Comparison of ENCODE assay signal across 8 mouse cellular contexts in genomic region chr15:27234770-27235169, GRCm38 (mm10).
DNase-seq lines count a peak whose midpoint lies in the region; ATAC-seq and TF ChIP-seq lines count a peak whose summit lies in the region.

No protein-coding gene starts in this region.

- no peak overlapping the region for H3K4me2 ChIP-seq in limb, embryonic 14.5 days (replicated peaks; ENCODE audit: low read depth, low read length, severe bottlenecking)
- H3K4me2 ChIP-seq in neural tube, embryonic 15.5 days, result no peak overlapping the region

- no peak for TF ChIP-seq POLR2A in MEL (IDR thresholded peaks at IDR 0.05; ENCODE audit: control insufficient read depth in 1 of 2, insufficient read depth in 1 of 2, low read depth in 1 of 2, low read length in 2 of 2, poor library complexity in 1 of 2)
- TF ChIP-seq POLR2A in limb, embryonic 14.5 days (IDR thresholded peaks at IDR 0.05; ENCODE audit: borderline replicate concordance, extremely low read depth, insufficient read depth, insufficient read length), result no peak

- 16% methylated on average over 4 of the region's 4 CpGs for WGBS in limb, embryonic 14.5 days
- 14% methylated on average over 4 of the region's 4 CpGs for WGBS in neural tube, embryonic 15.5 days

- H3K9ac ChIP-seq in MEL (ENCODE audit: control insufficient read depth, low read depth, low read length, poor library complexity, severe bottlenecking), result no peak overlapping the region
- no peak overlapping the region for H3K9ac ChIP-seq in limb, embryonic 14.5 days (ENCODE audit: low read depth, low read length, severe bottlenecking)
- H3K9ac ChIP-seq in neural tube, embryonic 15.5 days (replicated peaks), result no peak overlapping the region

- ATAC-seq in limb, embryonic 14.5 days (ENCODE audit: low FRiP score, low read depth), result no peak
- peak; percentile 47 for ATAC-seq in neural tube, embryonic 15.5 days (ENCODE audit: low FRiP score)
- ATAC-seq in erythroid progenitor cell, adult 5-6 weeks (replicated peaks; ENCODE audit: low FRiP score, poor library complexity, severe bottlenecking), result no peak

- no peaks in the 10 kb centered on the region for H3K79me2 ChIP-seq in MEL (ENCODE audit: control insufficient read depth, insufficient read depth, low read length, poor library complexity)

- H3K4me1 ChIP-seq in MEL (ENCODE audit: control insufficient read depth in 1 of 2, insufficient read depth in 2 of 2, low read length in 2 of 2), result no peaks in the 10 kb centered on the region
- H3K4me1 ChIP-seq in limb, embryonic 14.5 days (ENCODE audit: control insufficient read depth, insufficient read depth, low read length), result no peaks in the 10 kb centered on the region
- H3K4me1 ChIP-seq in neural tube, embryonic 15.5 days, result no peaks in the 10 kb centered on the region

- peak; percentile 45 to 100 (median 66); a peak in 5 of 6 replicates for TF ChIP-seq CTCF in MEL (IDR thresholded peaks at IDR 0.05 in 2 of 3, conservative IDR thresholded peaks at IDR 0.05 in 1 of 3; ENCODE audit: control insufficient read depth in 1 of 3, insufficient read depth in 1 of 3, low read depth in 2 of 3, low read length in 3 of 3, poor library complexity in 1 of 3, severe bottlenecking in 1 of 3)

- peak; percentile 53 for TF ChIP-seq RAD21 in MEL (IDR thresholded peaks at IDR 0.05; ENCODE audit: low read depth, low read length)

- DNase-seq in 416B (ENCODE audit: low read depth) (peak; percentile 69), MEL (ENCODE audit: low read depth, low spot score) (peak; percentile 55)
- peak; percentile 7 for DNase-seq in cerebellum, adult 8-10 months
- peak; percentile 14 to 87 for DNase-seq in frontal cortex, adult 2 months (ENCODE audit: extremely low spot score in 1 of 2, low spot score in 1 of 2)
- DNase-seq in kidney, adult 9 months, result peak; percentile 55
- peak; percentile 80 for DNase-seq in limb, embryonic 14.5 days (ENCODE audit: low spot score)

- H3K4me3 ChIP-seq in MEL (ENCODE audit: control insufficient read depth in 1 of 2, insufficient read depth in 1 of 2, low read depth in 2 of 2, low read length in 2 of 2), result no peak overlapping the region
- no peak overlapping the region for H3K4me3 ChIP-seq in limb, embryonic 14.5 days (replicated peaks; ENCODE audit: low read length)
- H3K4me3 ChIP-seq in neural tube, embryonic 15.5 days (replicated peaks), result no peak overlapping the region

- no peaks in the 10 kb centered on the region for H3K36me3 ChIP-seq in MEL (ENCODE audit: control insufficient read depth in 1 of 2, insufficient read depth in 2 of 2, low read length in 2 of 2)
- H3K36me3 ChIP-seq in limb, embryonic 14.5 days (ENCODE audit: control insufficient read depth, insufficient read depth, low read length), result no peaks in the 10 kb centered on the region
- no peaks in the 10 kb centered on the region for H3K36me3 ChIP-seq in neural tube, embryonic 15.5 days

- no peaks in the 10 kb centered on the region for H3K27me3 ChIP-seq in MEL (ENCODE audit: control insufficient read depth in 1 of 2, insufficient read depth in 2 of 2, low read length in 2 of 2)
- H3K27me3 ChIP-seq in limb, embryonic 14.5 days (ENCODE audit: control insufficient read depth, insufficient read depth, low read length), result no peaks in the 10 kb centered on the region
- H3K27me3 ChIP-seq in neural tube, embryonic 15.5 days (replicated peaks), result no peaks in the 10 kb centered on the region

- H3K27ac ChIP-seq in MEL (ENCODE audit: control insufficient read depth, low read depth, low read length), result no peak overlapping the region
- H3K27ac ChIP-seq in limb, embryonic 14.5 days (replicated peaks; ENCODE audit: low read depth, low read length), result no peak overlapping the region
- no peak overlapping the region for H3K27ac ChIP-seq in neural tube, embryonic 15.5 days (replicated peaks)

- no peaks in the 10 kb centered on the region for H3K9me3 ChIP-seq in MEL (replicated peaks; ENCODE audit: insufficient read depth, low read length)
- H3K9me3 ChIP-seq in limb, embryonic 14.5 days (ENCODE audit: control insufficient read depth, low read length), result no peaks in the 10 kb centered on the region
- no peaks in the 10 kb centered on the region for H3K9me3 ChIP-seq in neural tube, embryonic 15.5 days (replicated peaks)

- TF ChIP-seq EP300 in MEL (IDR thresholded peaks at IDR 0.05; ENCODE audit: low read depth in 1 of 2, low read length in 2 of 2), result no peak

TF ChIP-seq in MEL, 35 proteins besides CTCF, POLR2A, EP300 and RAD21:
- TF ChIP-seq TBP (IDR thresholded peaks at IDR 0.05; ENCODE audit: low read depth, low read length), result no peak
- peak; percentile 38; the same call in 1 of the 2 replicates for TF ChIP-seq ZC3H11A (IDR thresholded peaks at IDR 0.05; ENCODE audit: low read depth, low read length)
- peak; percentile 70; the same call in 1 of the 2 replicates for TF ChIP-seq MAFK (IDR thresholded peaks at IDR 0.05; ENCODE audit: borderline replicate concordance, low read depth, low read length)
- TF ChIP-seq SMC3 (IDR thresholded peaks at IDR 0.05; ENCODE audit: low read depth, low read length), result peak; percentile 70
- TF ChIP-seq NRF1 (IDR thresholded peaks at IDR 0.05; ENCODE audit: insufficient read depth, low read depth, low read length, poor library complexity, severe bottlenecking), result no peak
- peak; percentile 28; the same call in 1 of the 2 replicates for TF ChIP-seq ELF1 (IDR thresholded peaks at IDR 0.05; ENCODE audit: low read depth, low read length)
- no peak for TF ChIP-seq SIN3A (IDR thresholded peaks at IDR 0.05; ENCODE audit: low read length)

Comparison
In these comparisons a context has a peak if more than half of its experiments do, and no peak if none do; other contexts are left out.
1. DNase-seq: peak in every context shown above with its lines; median percentile 80 in limb, embryonic 14.5 days; 69 in 416B; 55 in MEL; 55 in kidney, adult 9 months; 50 in frontal cortex, adult 2 months; 7 in cerebellum, adult 8-10 months.